13 mouse cellular contexts compared by ENCODE assay signal in the genomic region with DNA sequence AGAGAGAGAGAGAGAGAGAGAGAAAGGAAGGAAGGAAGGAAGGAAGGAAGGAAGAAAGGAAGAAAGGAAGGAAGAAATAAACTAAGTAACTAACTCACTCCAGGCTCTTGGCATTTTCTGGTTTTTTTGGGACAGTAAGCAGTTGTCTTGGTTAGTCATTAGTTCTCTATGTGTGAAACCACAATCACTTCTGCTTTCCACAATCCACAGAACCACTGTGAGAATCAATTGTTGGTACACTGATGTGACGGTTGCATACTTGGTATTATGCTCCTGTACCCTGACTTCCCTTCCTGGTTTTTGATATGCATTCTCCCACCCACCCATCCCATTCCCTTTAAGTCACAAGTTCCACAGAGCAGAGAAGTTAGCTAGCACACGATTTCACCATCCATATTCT. TPM values are rescaled to one million over a fixed set of nuclear protein-coding genes. Genes with fewer than 3 reads are reported as not detected.
DNase-seq lines count a peak whose midpoint lies in the region; ATAC-seq lines count a peak whose summit lies in the region.
"Had no signal": no experiment of that assay in that cellular context is flagged by ENCODE, and none has a peak within 500 bp of the region (broad histone marks: within the 10 kb centered on the region; RNA-seq: fewer than 3 reads in every experiment).

No protein-coding gene starts in this region.

- H3K9ac ChIP-seq in forebrain, embryonic 13.5 days = no peak overlapping the region
- H3K9ac ChIP-seq in forebrain, embryonic 11.5 days (ENCODE audit: low read length) = no peak overlapping the region
- H3K9ac ChIP-seq in lung, embryonic 16.5 days (ENCODE audit: low read length) = no peak overlapping the region
- H3K9ac ChIP-seq in hindbrain, embryonic 14.5 days = no peak overlapping the region

- H3K9me3 ChIP-seq in forebrain, embryonic 13.5 days (replicated peaks) = no peaks in the 10 kb centered on the region
- no peaks in the 10 kb centered on the region for H3K9me3 ChIP-seq in forebrain, embryonic 11.5 days (ENCODE audit: control insufficient read depth, low read length)
- H3K9me3 ChIP-seq in lung, embryonic 16.5 days (ENCODE audit: control insufficient read depth, low read length) = no peaks in the 10 kb centered on the region
- H3K9me3 ChIP-seq in hindbrain, embryonic 14.5 days (ENCODE audit: control insufficient read depth, low read length) = no peaks in the 10 kb centered on the region
- H3K9me3 ChIP-seq: stomach, embryonic 15.5 days had no signal

- H3K4me3 ChIP-seq in forebrain, embryonic 13.5 days = no peak overlapping the region
- no peak overlapping the region; the same call in 1 of the 2 replicates for H3K4me3 ChIP-seq in forebrain, embryonic 11.5 days (ENCODE audit: low read depth, low read length)
- no peak overlapping the region for H3K4me3 ChIP-seq in lung, embryonic 16.5 days (ENCODE audit: low read length)
- H3K4me3 ChIP-seq in hindbrain, embryonic 14.5 days (replicated peaks; ENCODE audit: low read length) = no peak overlapping the region

- peaks cover 39% of the 10 kb centered on the region for H3K36me3 ChIP-seq in forebrain, embryonic 13.5 days (ENCODE audit: poor library complexity, severe bottlenecking)
- H3K36me3 ChIP-seq in forebrain, embryonic 11.5 days (ENCODE audit: control insufficient read depth, insufficient read depth, low read length) = peaks cover 12% of the 10 kb centered on the region
- peaks cover 34% of the 10 kb centered on the region for H3K36me3 ChIP-seq in lung, embryonic 16.5 days (ENCODE audit: control insufficient read depth, insufficient read depth, low read length)
- H3K36me3 ChIP-seq in hindbrain, embryonic 14.5 days (replicated peaks; ENCODE audit: control insufficient read depth, insufficient read depth) = peaks cover 41% of the 10 kb centered on the region

- H3K27me3 ChIP-seq in forebrain, embryonic 13.5 days = no peaks in the 10 kb centered on the region
- no peaks in the 10 kb centered on the region for H3K27me3 ChIP-seq in forebrain, embryonic 11.5 days (ENCODE audit: control insufficient read depth, insufficient read depth, low read length)
- H3K27me3 ChIP-seq in lung, embryonic 16.5 days (ENCODE audit: control insufficient read depth, insufficient read depth, low read depth, low read length) = no peaks in the 10 kb centered on the region
- no peaks in the 10 kb centered on the region for H3K27me3 ChIP-seq in hindbrain, embryonic 14.5 days (ENCODE audit: control insufficient read depth, insufficient read depth, low read length)
- H3K27me3 ChIP-seq: stomach, embryonic 15.5 days had no signal

- 81% methylated on average over 2 of the region's 2 CpGs for WGBS in forebrain, embryonic 13.5 days
- WGBS in forebrain, embryonic 11.5 days = 76% methylated on average over 2 of the region's 2 CpGs
- WGBS in lung, embryonic 16.5 days = 72% methylated on average over 2 of the region's 2 CpGs
- 84% methylated on average over 2 of the region's 2 CpGs for WGBS in hindbrain, embryonic 14.5 days

- no peak for DNase-seq in forebrain, embryonic 11.5 days (ENCODE audit: low spot score)
- no peak for DNase-seq in lung, postnatal 36 days
- no peak for DNase-seq in hindbrain, embryonic 14.5 days (ENCODE audit: low spot score)
- no peak for DNase-seq in right cerebral cortex, postnatal 25 days
- DNase-seq in lung, adult 18-20 months = no peak
- DNase-seq: cerebellum, postnatal 14 days; heart, adult 2 months; kidney, postnatal 4 days had no signal

- H3K4me2 ChIP-seq in forebrain, embryonic 13.5 days = peak overlapping the region; percentile 88
- no peak overlapping the region for H3K4me2 ChIP-seq in forebrain, embryonic 11.5 days (ENCODE audit: low read depth, low read length, severe bottlenecking)
- H3K4me2 ChIP-seq in lung, embryonic 16.5 days (ENCODE audit: low read depth, low read length) = 0 out of 2 replicates have a peak overlapping the region, but pooled peaks have one; percentile 93
- 0 out of 2 replicates have a peak overlapping the region, but pooled peaks have one; percentile 80 for H3K4me2 ChIP-seq in hindbrain, embryonic 14.5 days (replicated peaks)

- no peak for ATAC-seq in forebrain, embryonic 13.5 days
- no peak for ATAC-seq in forebrain, embryonic 11.5 days (replicated peaks; ENCODE audit: low FRiP score)
- ATAC-seq in lung, embryonic 16.5 days (ENCODE audit: low read depth) = no peak
- no peak for ATAC-seq in hindbrain, embryonic 14.5 days (ENCODE audit: low FRiP score)
- peak; percentile 55 for ATAC-seq in megakaryocyte progenitor cell, adult 5-6 weeks (replicated peaks; ENCODE audit: poor library complexity)
- ATAC-seq: forebrain, embryonic 14.5 days had no signal

- H3K4me1 ChIP-seq in forebrain, embryonic 13.5 days = peaks cover 19% of the 10 kb centered on the region
- H3K4me1 ChIP-seq in forebrain, embryonic 11.5 days (replicated peaks; ENCODE audit: control insufficient read depth, insufficient read depth, low read length) = peaks cover 10% of the 10 kb centered on the region; the same call in 1 of the 2 replicates
- peaks cover 17% of the 10 kb centered on the region for H3K4me1 ChIP-seq in lung, embryonic 16.5 days (replicated peaks; ENCODE audit: control insufficient read depth, insufficient read depth, low read length)
- H3K4me1 ChIP-seq in hindbrain, embryonic 14.5 days (replicated peaks; ENCODE audit: control insufficient read depth, insufficient read depth, low read length) = peaks cover 13% of the 10 kb centered on the region

- no peak overlapping the region for H3K27ac ChIP-seq in forebrain, embryonic 13.5 days
- H3K27ac ChIP-seq in forebrain, embryonic 11.5 days (ENCODE audit: low read depth, low read length) = no peak overlapping the region
- H3K27ac ChIP-seq in lung, embryonic 16.5 days (ENCODE audit: low read length) = no peak overlapping the region
- no peak overlapping the region for H3K27ac ChIP-seq in hindbrain, embryonic 14.5 days
- H3K27ac ChIP-seq: heart, adult 2 months; stomach, embryonic 15.5 days had no signal

RNA-seq across cellular contexts. Expression of a gene that starts 1.8 kb away (rescaled TPM):
- 23.3 and 26.0 TPM in 2 replicates for polyA plus RNA-seq in forebrain, embryonic 13.5 days (2015; fragmentation: Nextera tagmentation; extraction: Ambion mirVana)
- polyA plus RNA-seq in forebrain, embryonic 11.5 days (2014; fragmentation: Nextera tagmentation; extraction: Ambion mirVana) = 28.4 and 30.6 TPM in 2 replicates
- 23.9 and 25.3 TPM in 2 replicates for polyA plus RNA-seq in lung, embryonic 16.5 days (2015; fragmentation: Nextera tagmentation; extraction: Ambion mirVana)
- 12.7 and 14.7 TPM in 2 replicates for polyA plus RNA-seq in hindbrain, embryonic 14.5 days (2014; fragmentation: Nextera tagmentation; extraction: Ambion mirVana)
- 15.0 and 18.8 TPM in 2 replicates for total RNA-seq in megakaryocyte progenitor cell, adult 5-6 weeks (2015)
- 68.6 and 69.5 TPM in 2 replicates for total RNA-seq in megakaryocyte progenitor cell, adult 5-6 weeks (2017)

RNA-seq across cellular contexts. Expression of a gene that starts 1.8 kb away (rescaled TPM):
- polyA plus RNA-seq in forebrain, embryonic 13.5 days (2015; fragmentation: Nextera tagmentation; extraction: Ambion mirVana) = 28.1 and 29.8 TPM in 2 replicates
- 27.0 and 28.5 TPM in 2 replicates for polyA plus RNA-seq in forebrain, embryonic 11.5 days (2014; fragmentation: Nextera tagmentation; extraction: Ambion mirVana)
- polyA plus RNA-seq in lung, embryonic 16.5 days (2015; fragmentation: Nextera tagmentation; extraction: Ambion mirVana) = 26.0 and 29.6 TPM in 2 replicates
- polyA plus RNA-seq in hindbrain, embryonic 14.5 days (2014; fragmentation: Nextera tagmentation; extraction: Ambion mirVana) = 28.2 and 31.2 TPM in 2 replicates
- total RNA-seq in megakaryocyte progenitor cell, adult 5-6 weeks (2015) = 7.2 and 8.1 TPM in 2 replicates
- 16.5 and 18.4 TPM in 2 replicates for total RNA-seq in megakaryocyte progenitor cell, adult 5-6 weeks (2017)

RNA-seq across cellular contexts. Expression of a gene that starts 15.1 kb away (rescaled TPM):
- polyA plus RNA-seq in forebrain, embryonic 13.5 days (2015; fragmentation: Nextera tagmentation; extraction: Ambion mirVana) = 0.53 TPM in 1 of 2 replicates, not detected in the other
- polyA plus RNA-seq in forebrain, embryonic 11.5 days (2014; fragmentation: Nextera tagmentation; extraction: Ambion mirVana) = 0.27 and 0.45 TPM in 2 replicates
- 62.6 and 90.4 TPM in 2 replicates for polyA plus RNA-seq in lung, embryonic 16.5 days (2015; fragmentation: Nextera tagmentation; extraction: Ambion mirVana)
- polyA plus RNA-seq in hindbrain, embryonic 14.5 days (2014; fragmentation: Nextera tagmentation; extraction: Ambion mirVana) = 0.40 and 0.43 TPM in 2 replicates
- total RNA-seq in megakaryocyte progenitor cell, adult 5-6 weeks (2015) = 175 and 209 TPM in 2 replicates
- total RNA-seq in megakaryocyte progenitor cell, adult 5-6 weeks (2017) = 273 and 358 TPM in 2 replicates

RNA-seq across cellular contexts. Expression of a gene that starts 44.6 kb away (rescaled TPM):
- 33.7 and 37.7 TPM in 2 replicates for polyA plus RNA-seq in forebrain, embryonic 13.5 days (2015; fragmentation: Nextera tagmentation; extraction: Ambion mirVana)
- polyA plus RNA-seq in forebrain, embryonic 11.5 days (2014; fragmentation: Nextera tagmentation; extraction: Ambion mirVana) = 43.2 and 43.5 TPM in 2 replicates
- 40.9 and 42.1 TPM in 2 replicates for polyA plus RNA-seq in lung, embryonic 16.5 days (2015; fragmentation: Nextera tagmentation; extraction: Ambion mirVana)
- polyA plus RNA-seq in hindbrain, embryonic 14.5 days (2014; fragmentation: Nextera tagmentation; extraction: Ambion mirVana) = 29.5 and 31.4 TPM in 2 replicates
- total RNA-seq in megakaryocyte progenitor cell, adult 5-6 weeks (2015) = 13.4 and 20.8 TPM in 2 replicates
- 24.8 and 32.4 TPM in 2 replicates for total RNA-seq in megakaryocyte progenitor cell, adult 5-6 weeks (2017)

RNA-seq across cellular contexts. Expression of a gene that starts 50.4 kb away (rescaled TPM):
- polyA plus RNA-seq in forebrain, embryonic 13.5 days (2015; fragmentation: Nextera tagmentation; extraction: Ambion mirVana) = 0.09 and 0.12 TPM in 2 replicates
- polyA plus RNA-seq in forebrain, embryonic 11.5 days (2014; fragmentation: Nextera tagmentation; extraction: Ambion mirVana) = 0.05 and 0.19 TPM in 2 replicates
- polyA plus RNA-seq in lung, embryonic 16.5 days (2015; fragmentation: Nextera tagmentation; extraction: Ambion mirVana) = 0.08 TPM in 1 of 2 replicates, not detected in the other
- 0.13 and 0.23 TPM in 2 replicates for polyA plus RNA-seq in hindbrain, embryonic 14.5 days (2014; fragmentation: Nextera tagmentation; extraction: Ambion mirVana)
- total RNA-seq in megakaryocyte progenitor cell, adult 5-6 weeks (2015) = 0.27 and 0.79 TPM in 2 replicates
- 0.12 TPM in 1 of 2 replicates, not detected in the other for total RNA-seq in megakaryocyte progenitor cell, adult 5-6 weeks (2017)
- polyA plus RNA-seq: forebrain, embryonic 14.5 days had no signal

Comparison
In these comparisons a context has a peak if more than half of its experiments do, and no peak if none do; other contexts are left out.
1. RNA of a gene that starts 15.1 kb away (polyA plus RNA-seq): 62.6 to 90.4 TPM in lung, embryonic 16.5 days; 0.27 to 0.45 TPM in forebrain, embryonic 11.5 days, 0.40 to 0.43 TPM in hindbrain, embryonic 14.5 days and 0.53 TPM in forebrain, embryonic 13.5 days; every median in the first group is over 10 times any median in the second.